Mouse (Mus musculus): ENCODE results near the gene Ppp1r1c. TPM values are rescaled to one million over a fixed set of nuclear protein-coding genes. Genes with fewer than 3 reads are reported as not detected.
"Not testable (repeated sequence)": the region's sequence is repeated elsewhere in the genome, so short reads cannot be mapped to it uniquely, and the experiment has no call there.

Gene Ppp1r1c
- polyA plus RNA-seq, 1 experiment from 2014 or later = not detected

GRCm38 (mm10) chr2:79793186-79793585 is 85.6 kb downstream of the Ppp1r1c start:
- 40% methylated on average over 2 of the region's 2 CpGs for WGBS
- Histone ChIP-seq H3K27me3 (ENCODE audit: control insufficient read depth, insufficient read depth, low read length) (no peaks in the 10 kb centered on the region), H3K9me3 (ENCODE audit: control insufficient read depth, low read length) (no peaks in the 10 kb centered on the region), H3K9ac (ENCODE audit: low read depth, low read length) (no peak overlapping the region), H3K4me3 (ENCODE audit: low read length) (no peak overlapping the region), H3K27ac (ENCODE audit: low read depth, low read length) (no peak overlapping the region), H3K36me3 (ENCODE audit: control insufficient read depth, insufficient read depth, low read length) (no peaks in the 10 kb centered on the region), H3K4me2 (replicated peaks; ENCODE audit: low read depth, low read length) (no peak overlapping the region), H3K4me1 (ENCODE audit: control insufficient read depth, insufficient read depth, low read length) (no peaks in the 10 kb centered on the region; the same call in 1 of the 2 replicates)
- peak; percentile 86 for ATAC-seq (ENCODE audit: low FRiP score, low TSS enrichment)

GRCm38 (mm10) chr2:79797444-79797843 is 89.9 kb downstream of the Ppp1r1c start:
- ATAC-seq (ENCODE audit: low FRiP score, low TSS enrichment) = no peak
- Histone ChIP-seq H3K9me3 (ENCODE audit: control insufficient read depth, low read length) (no peaks in the 10 kb centered on the region), H3K4me3 (ENCODE audit: low read length) (no peak overlapping the region), H3K27me3 (ENCODE audit: control insufficient read depth, insufficient read depth, low read length) (no peaks in the 10 kb centered on the region), H3K36me3 (ENCODE audit: control insufficient read depth, insufficient read depth, low read length) (no peaks in the 10 kb centered on the region), H3K4me1 (ENCODE audit: control insufficient read depth, insufficient read depth, low read length) (no peaks in the 10 kb centered on the region; the same call in 1 of the 2 replicates), H3K4me2 (replicated peaks; ENCODE audit: low read depth, low read length) (no peak overlapping the region), H3K27ac (ENCODE audit: low read depth, low read length) (no peak overlapping the region), H3K9ac (ENCODE audit: low read depth, low read length) (no peak overlapping the region)
- 71% methylated on average over 2 of the region's 2 CpGs for WGBS

GRCm38 (mm10) chr2:79798627-79799026 is 91.0 kb downstream of the Ppp1r1c start:
- H3K4me1 ChIP-seq (ENCODE audit: control insufficient read depth, insufficient read depth, low read length) = no peaks in the 10 kb centered on the region
- H3K9me3 ChIP-seq (ENCODE audit: control insufficient read depth, low read length) = no peaks in the 10 kb centered on the region
- H3K27ac ChIP-seq (ENCODE audit: low read depth, low read length) = no peak overlapping the region
- H3K36me3 ChIP-seq (ENCODE audit: control insufficient read depth, insufficient read depth, low read length) = no peaks in the 10 kb centered on the region
- no peak overlapping the region for H3K4me3 ChIP-seq (ENCODE audit: low read length)
- no peak for ATAC-seq (ENCODE audit: low FRiP score, low TSS enrichment)
- no peak overlapping the region for H3K9ac ChIP-seq (ENCODE audit: low read depth, low read length)
- H3K27me3 ChIP-seq (ENCODE audit: control insufficient read depth, insufficient read depth, low read length) = no peaks in the 10 kb centered on the region
- no peak overlapping the region for H3K4me2 ChIP-seq (replicated peaks; ENCODE audit: low read depth, low read length)
- 54% methylated on average over 7 of the region's 7 CpGs for WGBS

GRCm38 (mm10) chr2:79815708-79816484 is 108.3 kb downstream of the Ppp1r1c start:
- no peaks in the 10 kb centered on the region; the same call in 1 of the 2 replicates for H3K4me1 ChIP-seq (ENCODE audit: control insufficient read depth, insufficient read depth, low read length)
- H3K27me3 ChIP-seq (ENCODE audit: control insufficient read depth, insufficient read depth, low read length) = no peaks in the 10 kb centered on the region
- ATAC-seq (ENCODE audit: low FRiP score, low TSS enrichment) = peak; percentile 94
- WGBS = 25% methylated on average over 3 of the region's 3 CpGs
- H3K36me3 ChIP-seq (ENCODE audit: control insufficient read depth, insufficient read depth, low read length) = no peaks in the 10 kb centered on the region
- no peak overlapping the region for H3K4me2 ChIP-seq (replicated peaks; ENCODE audit: low read depth, low read length)
- H3K9me3 ChIP-seq (ENCODE audit: control insufficient read depth, low read length) = no peaks in the 10 kb centered on the region
- H3K27ac ChIP-seq (ENCODE audit: low read depth, low read length) = peak overlapping the region; percentile 45; the same call in 1 of the 2 replicates
- no peak overlapping the region for H3K9ac ChIP-seq (ENCODE audit: low read depth, low read length)
- H3K4me3 ChIP-seq (ENCODE audit: low read length) = no peak overlapping the region

GRCm38 (mm10) chr2:79819543-79819942 is 112.0 kb downstream of the Ppp1r1c start:
- no peaks in the 10 kb centered on the region for H3K9me3 ChIP-seq (ENCODE audit: control insufficient read depth, low read length)
- no peaks in the 10 kb centered on the region; the same call in 1 of the 2 replicates for H3K4me1 ChIP-seq (ENCODE audit: control insufficient read depth, insufficient read depth, low read length)
- H3K27ac ChIP-seq (ENCODE audit: low read depth, low read length) = no peak overlapping the region
- no peaks in the 10 kb centered on the region for H3K27me3 ChIP-seq (ENCODE audit: control insufficient read depth, insufficient read depth, low read length)
- no peaks in the 10 kb centered on the region for H3K36me3 ChIP-seq (ENCODE audit: control insufficient read depth, insufficient read depth, low read length)
- ATAC-seq (ENCODE audit: low FRiP score, low TSS enrichment) = no peak
- WGBS = 69% methylated on average over 3 of the region's 3 CpGs
- H3K9ac ChIP-seq (ENCODE audit: low read depth, low read length) = no peak overlapping the region
- no peak overlapping the region for H3K4me3 ChIP-seq (ENCODE audit: low read length)
- no peak overlapping the region for H3K4me2 ChIP-seq (replicated peaks; ENCODE audit: low read depth, low read length)

- Histone ChIP-seq H3K4me3 (ENCODE audit: low read length) (no peak overlapping the region), H3K9ac (ENCODE audit: low read depth, low read length) (no peak overlapping the region), H3K36me3 (ENCODE audit: control insufficient read depth, insufficient read depth, low read length) (no peaks in the 10 kb centered on the region), H3K27me3 (ENCODE audit: control insufficient read depth, insufficient read depth, low read length) (no peaks in the 10 kb centered on the region), H3K4me2 (replicated peaks; ENCODE audit: low read depth, low read length) (no peak overlapping the region), H3K9me3 (ENCODE audit: control insufficient read depth, low read length) (no peaks in the 10 kb centered on the region), H3K4me1 (ENCODE audit: control insufficient read depth, insufficient read depth, low read length) (no peaks in the 10 kb centered on the region), H3K27ac (ENCODE audit: low read depth, low read length) (no peak overlapping the region)
- peak; percentile 76; the same call in 1 of the 2 replicates for ATAC-seq (ENCODE audit: low FRiP score, low TSS enrichment)
- 29% methylated on average over 4 of the region's 4 CpGs for WGBS
These were observed 118.3 kb downstream of the Ppp1r1c start for GRCm38 (mm10) chr2:79825853-79826252.

GRCm38 (mm10) chr2:79839090-79839489 is 131.5 kb downstream of the Ppp1r1c start:
- WGBS = 67% methylated on average over 6 of the region's 6 CpGs
- no peak for ATAC-seq (ENCODE audit: low FRiP score, low TSS enrichment)
- no peaks in the 10 kb centered on the region for H3K27me3 ChIP-seq (ENCODE audit: control insufficient read depth, insufficient read depth, low read length)

GRCm38 (mm10) chr2:79839513-79839912 is 131.9 kb downstream of the Ppp1r1c start:
- H3K4me3 ChIP-seq (ENCODE audit: low read length) = no peak overlapping the region
- 74% methylated on average over 5 of the region's 5 CpGs for WGBS
- H3K9ac ChIP-seq (ENCODE audit: low read depth, low read length) = no peak overlapping the region
- H3K36me3 ChIP-seq (ENCODE audit: control insufficient read depth, insufficient read depth, low read length) = no peaks in the 10 kb centered on the region
- no peak for ATAC-seq (ENCODE audit: low FRiP score, low TSS enrichment)
- H3K27ac ChIP-seq (ENCODE audit: low read depth, low read length) = no peak overlapping the region
- H3K4me1 ChIP-seq (ENCODE audit: control insufficient read depth, insufficient read depth, low read length) = no peaks in the 10 kb centered on the region
- no peaks in the 10 kb centered on the region for H3K9me3 ChIP-seq (ENCODE audit: control insufficient read depth, low read length)
- no peak overlapping the region for H3K4me2 ChIP-seq (replicated peaks; ENCODE audit: low read depth, low read length)
- H3K27me3 ChIP-seq (ENCODE audit: control insufficient read depth, insufficient read depth, low read length) = no peaks in the 10 kb centered on the region

More at GRCm38 (mm10) chr2:79839090-79839489, 131.5 kb downstream of the Ppp1r1c start:
- Histone ChIP-seq H3K4me3 (ENCODE audit: low read length) (no peak overlapping the region), H3K4me1 (ENCODE audit: control insufficient read depth, insufficient read depth, low read length) (no peaks in the 10 kb centered on the region), H3K27ac (ENCODE audit: low read depth, low read length) (no peak overlapping the region), H3K36me3 (ENCODE audit: control insufficient read depth, insufficient read depth, low read length) (no peaks in the 10 kb centered on the region), H3K9ac (ENCODE audit: low read depth, low read length) (no peak overlapping the region), H3K9me3 (ENCODE audit: control insufficient read depth, low read length) (no peaks in the 10 kb centered on the region), H3K4me2 (replicated peaks; ENCODE audit: low read depth, low read length) (no peak overlapping the region)

- ATAC-seq (ENCODE audit: low FRiP score, low TSS enrichment); H3K27me3 ChIP-seq (ENCODE audit: control insufficient read depth, insufficient read depth, low read length); H3K4me1 ChIP-seq (ENCODE audit: control insufficient read depth, insufficient read depth, low read length); H3K27ac ChIP-seq (ENCODE audit: low read depth, low read length); H3K9me3 ChIP-seq (ENCODE audit: control insufficient read depth, low read length); H3K4me3 ChIP-seq (ENCODE audit: low read length); H3K9ac ChIP-seq (ENCODE audit: low read depth, low read length); H3K4me2 ChIP-seq (replicated peaks; ENCODE audit: low read depth, low read length); H3K36me3 ChIP-seq (ENCODE audit: control insufficient read depth, insufficient read depth, low read length): not testable (repeated sequence)
- WGBS = 88% methylated on average over 13 of the region's 13 CpGs
These were observed 139.8 kb downstream of the Ppp1r1c start for GRCm38 (mm10) chr2:79847396-79847795.
